Mouse (Mus musculus) c-Kit-positive CD71-negative TER-119-negative erythroid progenitor cells, embryonic 14.5 days (primary cell): ENCODE measurements around the gene Gldc.

Source experiments
- DNase-seq: peaks from one replicate; pipeline ENCODE4 v3.0.0-alpha.2; 2013; ENCODE audit warnings: low read depth

Gldc gene

DNA sequence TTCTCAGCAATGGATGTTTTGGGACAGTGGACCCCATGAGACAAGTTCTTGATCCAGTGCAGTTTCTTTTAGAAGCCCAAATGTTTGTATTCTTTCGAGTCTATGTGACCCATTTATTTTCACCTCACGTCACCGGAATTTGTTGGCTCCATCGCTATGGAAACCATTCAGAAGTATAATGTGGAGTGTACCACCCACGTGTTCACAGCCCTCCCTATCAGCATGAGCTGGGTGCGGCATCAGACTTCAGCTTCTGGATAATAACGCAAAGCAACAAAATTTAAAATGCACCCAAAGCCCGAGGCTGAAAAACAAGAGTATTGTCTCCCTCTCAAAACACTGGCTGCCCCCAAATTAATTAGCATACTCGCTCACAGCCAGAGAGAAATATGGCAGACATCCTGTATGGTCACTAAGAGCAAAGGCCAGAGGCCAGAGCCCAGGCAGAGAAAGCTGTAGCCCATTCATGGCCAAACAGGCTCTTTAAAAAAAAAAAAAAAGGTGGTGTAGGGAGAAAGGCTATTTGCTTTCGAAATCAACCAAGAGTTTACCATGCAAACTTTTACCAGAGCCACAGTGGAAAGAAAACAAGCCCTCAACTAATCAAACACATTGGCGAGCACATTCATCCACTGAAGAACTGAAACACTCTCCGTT lies 18.1 kb downstream of the Gldc start:
- DNase-seq = no peak

DNA sequence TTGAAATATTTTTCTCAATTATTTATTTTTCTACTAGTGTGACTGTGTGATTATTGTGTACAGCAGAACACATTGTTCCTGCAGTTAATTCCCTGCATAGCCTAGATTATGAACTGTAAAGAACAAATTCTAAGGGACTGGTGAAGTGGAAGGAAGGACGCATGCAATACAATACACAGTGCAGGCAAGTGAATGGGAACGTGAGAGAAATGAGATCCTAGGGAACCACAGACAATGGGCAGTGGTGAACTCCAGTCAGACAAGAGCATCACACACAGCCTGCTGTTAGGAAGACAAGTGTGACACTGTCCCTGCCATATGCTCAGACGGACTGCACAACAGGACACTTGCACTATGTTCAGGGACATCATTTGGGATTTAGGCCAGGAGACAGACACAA lies 21.5 kb downstream of the Gldc start:
- no peak for DNase-seq

DNA sequence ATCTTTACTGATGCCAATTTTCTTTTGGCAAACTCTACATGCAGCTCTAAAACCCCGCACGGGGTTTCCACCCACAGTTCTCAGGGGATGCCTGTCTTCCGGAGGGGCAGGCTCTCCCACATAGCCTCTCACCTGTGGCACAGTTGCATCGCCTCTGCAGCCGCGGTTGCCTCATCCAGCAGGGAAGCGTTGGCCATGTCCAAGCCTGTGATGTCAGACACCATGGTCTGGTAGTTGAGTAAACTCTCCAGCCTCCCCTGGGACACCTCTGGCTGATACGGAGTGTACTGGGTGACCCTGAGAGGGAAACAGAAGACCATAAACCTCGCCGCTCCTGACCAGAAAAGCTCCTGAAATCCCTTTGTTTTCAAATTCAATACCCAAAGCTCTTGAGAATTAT lies 23.9 kb downstream of the Gldc start:
- DNase-seq = no peak

DNA sequence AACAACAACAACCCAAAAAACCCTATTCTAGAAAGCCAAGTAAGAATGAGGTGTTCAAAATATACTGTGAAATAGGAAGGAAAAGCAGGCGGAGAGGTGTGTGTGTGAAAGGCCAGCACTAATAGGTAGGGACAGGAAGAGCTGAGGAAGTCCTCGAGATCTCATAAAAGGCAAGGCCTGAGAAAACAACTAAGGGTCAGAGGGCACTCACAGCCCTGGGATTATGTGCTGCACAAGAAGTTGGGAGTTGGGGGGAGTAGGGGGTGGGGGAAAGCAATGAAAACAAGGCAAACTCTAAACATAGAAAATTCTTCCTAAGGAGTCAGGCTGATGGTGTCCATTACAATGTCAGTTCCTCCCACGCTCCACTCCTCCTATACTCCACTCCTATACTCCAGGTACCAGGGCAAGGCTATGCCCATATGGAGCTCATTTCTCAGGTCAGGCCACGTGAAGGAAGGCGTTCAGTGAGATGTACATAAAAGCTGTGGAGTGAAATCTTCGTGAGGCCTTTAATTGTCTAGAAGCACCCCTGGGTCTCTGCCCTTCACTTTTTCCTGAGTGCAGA lies 25.9 kb downstream of the Gldc start:
- DNase-seq = no peak

DNA sequence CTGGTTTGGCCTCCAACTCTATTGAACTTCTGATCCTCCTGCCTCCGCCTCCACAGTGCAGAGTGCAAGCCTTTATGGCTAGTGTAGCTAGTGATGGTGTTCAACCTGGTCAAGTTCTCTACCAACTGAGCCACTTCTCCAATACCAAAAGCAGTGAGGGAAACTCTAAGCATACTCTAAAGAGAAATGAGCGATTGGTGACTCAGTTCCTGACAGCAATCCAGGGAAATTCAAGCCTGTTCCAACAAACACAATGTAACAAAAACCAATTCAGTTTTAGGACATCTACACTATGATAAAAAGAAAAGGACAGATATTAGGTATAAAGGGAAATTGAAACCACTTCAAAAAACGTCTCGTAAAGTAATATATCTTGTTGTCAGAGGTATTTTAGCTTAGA lies 27.9 kb downstream of the Gldc start:
- no peak for DNase-seq

DNA sequence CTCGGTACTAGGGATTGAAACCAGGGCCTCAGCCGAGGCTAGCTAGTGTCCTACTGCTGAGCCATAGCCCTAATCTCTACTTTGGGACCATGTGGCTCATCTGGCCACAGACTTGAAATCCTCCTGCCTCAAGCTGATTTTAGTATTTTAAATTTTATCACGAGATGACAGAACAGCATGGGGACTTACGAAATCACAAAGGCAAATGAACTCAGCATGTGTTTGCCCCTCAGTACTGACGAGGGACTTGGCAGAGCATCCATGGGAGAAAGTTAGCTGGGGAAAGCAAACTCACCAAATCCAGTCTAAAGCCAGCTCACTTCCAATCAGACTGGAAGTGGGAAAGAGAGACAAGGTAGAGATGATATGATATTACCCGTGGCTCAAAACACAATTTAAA lies 28.5 kb downstream of the Gldc start:
- DNase-seq = no peak

DNA sequence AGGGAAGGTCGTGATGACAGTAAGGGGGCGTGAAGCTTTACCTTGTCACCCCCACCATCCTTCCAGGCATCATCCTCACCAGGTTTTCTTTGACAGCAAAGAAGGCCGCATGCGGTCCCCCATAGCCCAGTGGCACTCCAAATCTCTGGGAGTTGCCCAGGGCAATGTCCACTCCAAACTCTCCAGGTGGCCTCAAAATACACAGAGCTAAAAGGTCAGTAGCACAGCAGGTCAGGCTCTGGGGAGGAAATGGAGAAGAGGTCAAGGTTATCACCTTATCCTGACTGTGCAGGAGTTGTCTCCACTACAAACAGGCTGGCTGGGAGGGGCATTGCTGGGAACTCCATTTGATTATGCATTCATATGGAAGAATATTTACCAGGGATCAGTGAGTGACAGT lies 30.1 kb downstream of the Gldc start:
- DNase-seq = no peak

DNA sequence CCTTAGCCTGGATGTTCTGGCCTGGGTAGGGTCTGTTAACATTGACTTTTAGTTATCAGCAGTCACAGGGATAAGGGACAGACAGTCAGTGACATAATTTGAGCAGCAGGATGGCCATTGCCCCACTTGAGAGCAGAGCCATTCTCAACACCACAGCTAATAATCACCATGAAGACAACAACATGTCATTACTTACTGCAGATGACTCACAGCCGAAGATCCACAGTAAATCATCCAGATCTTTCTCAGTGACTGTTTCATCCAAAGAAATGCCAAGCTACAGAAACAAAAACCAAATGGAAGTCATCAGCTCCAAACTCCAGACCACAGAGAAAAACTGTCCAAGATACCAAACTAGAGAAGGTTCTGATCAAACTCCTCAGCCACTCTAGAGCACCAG lies 38.9 kb downstream of the Gldc start:
- DNase-seq = no peak

DNA sequence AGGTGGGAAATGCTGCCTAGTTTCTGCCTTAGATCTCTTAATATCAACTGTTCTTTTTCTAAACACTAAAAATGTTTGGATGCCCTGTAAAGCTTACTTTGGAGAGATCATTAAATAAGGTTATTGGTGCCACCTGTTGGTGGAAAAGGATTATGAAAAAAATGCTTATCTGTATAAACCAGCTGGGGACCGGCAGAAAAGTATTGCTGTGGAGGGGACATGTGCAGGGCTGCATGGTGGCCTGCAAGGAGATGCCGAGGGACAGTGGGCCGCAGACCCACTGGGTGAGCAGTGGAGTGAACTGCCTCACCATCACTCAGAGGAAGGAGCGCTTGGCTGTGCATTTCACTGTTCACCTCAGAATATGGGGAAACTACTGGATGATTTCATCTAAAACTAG lies 47.1 kb downstream of the Gldc start:
- DNase-seq = peak; percentile 44

DNA sequence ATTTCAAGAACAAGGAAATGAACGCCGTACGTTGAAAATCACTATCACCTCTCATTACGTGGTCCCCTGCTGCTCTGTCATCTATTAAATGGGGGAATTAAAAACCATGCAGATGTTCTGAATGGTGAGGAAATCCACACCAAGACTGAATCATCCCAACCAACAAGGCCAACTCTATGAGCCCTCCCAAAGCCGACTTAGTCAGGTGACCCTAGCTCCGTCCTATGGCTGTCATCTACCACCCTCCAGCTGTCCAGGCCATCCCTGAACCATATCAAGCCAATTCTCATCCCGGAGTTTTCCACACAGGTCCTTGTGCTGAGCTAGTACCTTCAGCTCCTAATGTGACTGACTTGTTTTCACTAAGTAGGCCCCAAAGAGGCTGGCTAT lies 49.6 kb downstream of the Gldc start:
- DNase-seq = no peak

DNA sequence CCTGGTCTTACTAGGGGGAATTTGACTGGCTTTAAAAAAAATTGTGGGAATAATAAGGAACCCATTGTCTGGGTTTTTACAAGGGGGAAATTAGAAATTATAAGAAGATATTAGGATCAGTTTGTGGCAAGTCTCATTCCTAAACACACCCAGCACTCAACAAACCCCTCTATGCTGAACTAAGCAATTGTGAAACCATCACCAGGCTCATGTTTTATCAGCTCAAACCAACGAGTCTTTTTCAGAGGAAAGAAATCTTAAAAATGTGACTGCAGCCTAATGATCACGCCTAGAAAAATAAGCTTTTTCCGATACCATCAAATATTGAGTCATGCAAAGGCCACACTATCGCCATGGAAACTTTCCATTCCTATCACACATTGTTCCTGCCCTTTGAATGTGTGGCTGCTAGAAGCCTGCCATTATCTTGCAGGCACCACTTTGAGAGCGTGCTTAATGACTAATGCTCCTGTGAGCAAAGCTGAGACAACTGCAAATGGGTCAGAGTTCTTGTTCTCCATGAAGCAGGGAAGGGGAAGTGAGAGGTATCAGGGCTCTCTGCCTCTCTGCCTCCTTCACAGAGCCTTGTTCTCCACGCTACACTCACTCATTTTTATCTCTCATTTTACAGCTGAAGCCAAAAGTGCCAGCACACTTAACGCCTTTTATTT lies 50.1 kb downstream of the Gldc start:
- DNase-seq = no peak

DNA sequence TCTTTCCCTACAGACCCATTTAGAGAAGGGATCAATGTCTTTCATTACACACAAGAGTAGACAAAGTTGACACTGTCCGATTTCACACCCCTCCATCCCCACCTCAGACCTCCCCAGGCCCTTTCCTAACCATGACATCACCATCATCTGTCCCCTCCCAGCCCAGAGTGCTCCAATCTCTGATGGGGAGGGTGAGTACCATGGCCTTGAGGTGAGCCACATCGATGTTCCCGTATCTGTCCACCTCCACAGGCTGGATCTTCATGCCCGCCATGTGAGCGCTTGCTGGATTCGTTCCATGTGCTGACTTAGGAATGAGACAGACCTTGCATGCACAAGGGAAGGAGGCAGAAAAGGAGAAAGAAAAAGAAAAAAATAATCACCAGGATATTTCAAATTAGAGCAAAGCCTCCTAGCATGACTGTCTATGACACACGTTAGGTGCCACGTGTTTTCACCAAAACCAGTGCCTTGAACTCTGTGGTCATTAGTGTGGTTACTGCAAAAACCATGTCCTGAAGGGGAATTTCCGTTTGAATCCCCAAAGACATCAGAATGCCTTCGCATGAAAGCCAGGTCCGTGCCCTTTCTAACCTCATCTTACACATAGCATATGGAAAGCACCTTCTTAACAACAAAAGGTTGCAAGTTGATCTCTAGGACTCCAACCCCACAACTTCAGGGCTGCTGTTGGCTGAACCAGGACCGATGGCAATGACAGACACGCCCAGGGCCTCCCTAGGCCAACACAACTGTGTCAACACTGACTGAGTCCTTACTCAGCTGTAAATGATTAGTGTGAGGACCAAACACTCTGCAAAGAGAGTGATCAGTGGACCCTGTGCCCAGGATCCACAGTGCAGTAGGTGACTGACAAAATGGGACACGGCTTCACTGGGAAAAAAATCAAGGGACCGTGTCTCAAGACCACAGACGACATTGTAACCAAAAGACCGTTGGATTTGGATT lies 56.6 kb downstream of the Gldc start:
- no peak for DNase-seq

DNA sequence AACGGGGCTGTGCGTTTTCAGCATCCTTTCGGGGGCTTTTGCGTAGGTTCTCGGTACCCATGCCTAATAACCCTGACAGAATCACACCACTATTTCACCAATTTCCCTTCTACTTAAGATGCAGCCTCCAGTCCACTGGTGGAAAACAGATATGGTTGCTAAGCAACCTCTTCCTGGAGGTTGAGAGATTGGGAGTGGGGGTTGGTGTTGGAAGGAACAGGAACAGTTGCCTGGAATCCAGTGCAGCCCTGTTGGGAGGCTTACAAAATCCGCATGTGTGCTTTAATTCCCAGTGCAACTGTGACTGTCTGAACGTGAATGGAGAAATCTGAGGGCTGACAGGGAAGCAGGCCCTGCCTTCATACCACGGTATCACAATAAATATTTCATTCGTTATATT lies 57.5 kb downstream of the Gldc start:
- no peak for DNase-seq

DNA sequence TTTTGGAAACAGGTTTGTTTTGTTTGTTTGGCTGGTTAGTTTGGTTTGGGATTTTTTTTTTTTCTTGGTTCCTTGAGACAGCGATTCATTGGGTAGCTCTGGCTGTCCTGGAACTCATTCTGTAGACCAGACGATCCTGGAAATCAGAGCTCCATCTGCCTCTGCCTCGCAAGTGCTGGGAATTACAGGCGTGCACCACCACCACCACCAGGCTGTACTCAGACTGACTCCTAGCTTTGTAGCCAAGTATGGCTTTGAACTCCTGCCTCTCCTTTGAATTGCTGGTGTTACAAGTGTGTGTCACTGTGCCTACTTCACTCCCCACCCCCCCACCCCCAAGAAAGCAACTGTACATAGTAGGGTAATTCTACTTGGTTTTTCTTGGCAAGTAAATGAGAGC lies 58.0 kb downstream of the Gldc start:
- no peak for DNase-seq

DNA sequence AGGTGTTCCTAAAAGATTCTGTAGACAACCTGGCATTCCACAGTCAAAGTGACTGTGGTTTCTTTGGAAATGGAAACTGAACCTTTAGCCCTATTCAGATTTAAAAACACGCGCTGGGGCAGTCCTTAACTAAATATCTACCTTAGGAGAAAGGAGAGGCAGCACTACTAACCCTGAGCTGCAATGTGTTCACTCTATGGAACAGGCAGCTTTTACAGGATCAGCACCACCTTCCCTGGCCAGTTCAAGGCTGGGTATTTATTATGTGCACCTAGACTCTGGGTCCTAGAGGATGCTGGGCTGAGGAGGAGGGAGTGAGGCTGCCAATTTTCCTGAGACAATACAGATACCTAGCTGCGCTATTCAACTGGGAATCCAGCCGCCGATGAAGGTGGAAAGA lies 59.6 kb downstream of the Gldc start:
- DNase-seq = no peak

DNA sequence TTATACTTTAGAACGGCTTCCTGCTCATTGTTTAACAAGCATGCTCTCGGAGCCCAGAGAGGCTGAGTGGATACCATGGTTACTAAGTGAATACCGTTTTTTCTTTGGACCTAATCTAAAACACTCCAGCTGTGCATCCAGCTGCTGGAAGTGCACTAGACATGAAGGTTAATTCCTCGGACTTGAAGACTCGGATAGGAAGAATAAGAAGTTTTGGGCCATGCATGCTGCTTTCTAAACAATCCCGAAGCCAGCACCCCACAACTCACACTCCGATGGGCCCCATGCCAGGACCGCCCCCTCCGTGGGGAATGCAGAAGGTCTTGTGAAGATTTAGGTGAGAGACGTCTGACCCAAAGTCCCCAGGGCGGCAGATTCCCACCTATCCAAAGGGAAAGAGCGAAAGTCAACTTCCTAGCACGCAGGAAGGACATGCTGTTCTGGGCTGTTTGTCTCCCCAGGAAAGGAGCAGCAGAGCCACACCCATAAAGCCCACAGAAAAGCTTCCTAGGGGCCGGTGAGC lies 60.2 kb downstream of the Gldc start:
- DNase-seq = no peak

DNA sequence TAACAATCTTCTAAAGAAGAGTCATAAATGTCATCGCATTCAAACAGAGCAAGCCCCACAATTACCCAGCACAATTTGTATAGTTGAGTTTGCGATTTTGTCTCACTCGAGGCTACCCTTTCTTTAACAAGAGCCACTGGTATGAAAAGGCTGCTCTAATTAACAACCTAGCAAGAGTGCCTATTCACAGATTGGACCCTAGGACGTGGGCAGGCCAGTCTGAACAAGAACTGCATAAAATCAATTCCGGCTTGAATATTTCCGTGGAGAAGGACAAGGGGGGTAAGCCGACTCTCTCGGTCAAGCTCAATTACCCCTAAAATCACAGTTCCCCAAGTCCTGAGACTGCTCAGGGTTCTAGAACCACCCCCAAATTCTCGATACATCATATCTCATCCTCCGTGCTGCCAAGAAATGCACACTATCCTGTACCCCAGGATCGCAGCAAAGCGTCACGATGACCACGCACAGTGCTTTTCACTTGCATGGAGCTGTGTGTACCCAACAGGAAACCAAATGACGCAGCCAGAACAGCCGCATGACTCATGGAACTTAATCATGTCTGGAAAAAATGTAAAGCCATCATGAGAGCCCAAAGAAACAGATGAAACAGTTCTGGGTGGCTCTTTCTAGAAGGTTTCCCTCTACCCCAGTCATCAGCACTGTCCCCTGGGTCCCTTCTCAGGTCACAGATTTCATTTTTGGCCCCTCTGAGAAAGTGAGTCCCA lies 62.1 kb downstream of the Gldc start:
- DNase-seq = no peak

DNA sequence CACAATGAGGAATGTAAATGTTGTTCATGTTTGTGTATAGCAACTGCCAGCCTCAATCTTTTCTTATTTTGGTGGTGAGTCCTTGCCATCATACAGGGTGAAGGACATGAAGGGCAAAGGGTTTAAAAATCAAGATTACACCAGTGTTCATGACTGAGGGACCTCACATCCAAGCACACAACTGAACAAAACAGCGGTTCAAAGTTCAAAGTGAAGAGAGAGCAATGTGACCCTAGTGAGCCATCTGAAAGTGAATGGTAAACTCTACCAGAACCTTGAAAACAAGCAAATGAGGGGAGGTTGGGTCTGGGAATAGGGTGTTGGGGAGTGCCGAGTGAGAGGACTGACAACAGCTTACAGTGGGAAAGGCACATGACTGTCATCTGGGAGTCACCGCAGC lies 63.8 kb downstream of the Gldc start:
- DNase-seq = no peak

DNA sequence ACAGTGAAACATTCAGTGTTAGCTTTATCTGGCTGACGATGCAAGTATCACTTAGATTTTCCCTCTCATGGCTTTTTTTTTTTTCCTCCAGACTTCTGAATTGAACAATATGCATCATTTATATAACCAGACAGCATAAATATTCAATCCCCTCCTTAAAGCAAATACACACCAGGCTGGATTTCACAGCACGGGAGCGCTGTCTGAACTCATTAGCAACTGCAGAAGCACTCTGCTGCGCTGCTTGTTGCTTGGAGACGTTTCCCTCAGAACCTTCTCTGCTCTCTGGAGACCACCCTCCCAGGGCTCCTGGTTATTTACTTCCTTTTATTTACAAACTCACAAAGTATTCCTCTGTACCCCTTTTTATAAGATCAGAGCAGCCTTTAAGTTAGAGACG lies 66.1 kb downstream of the Gldc start:
- no peak for DNase-seq

DNA sequence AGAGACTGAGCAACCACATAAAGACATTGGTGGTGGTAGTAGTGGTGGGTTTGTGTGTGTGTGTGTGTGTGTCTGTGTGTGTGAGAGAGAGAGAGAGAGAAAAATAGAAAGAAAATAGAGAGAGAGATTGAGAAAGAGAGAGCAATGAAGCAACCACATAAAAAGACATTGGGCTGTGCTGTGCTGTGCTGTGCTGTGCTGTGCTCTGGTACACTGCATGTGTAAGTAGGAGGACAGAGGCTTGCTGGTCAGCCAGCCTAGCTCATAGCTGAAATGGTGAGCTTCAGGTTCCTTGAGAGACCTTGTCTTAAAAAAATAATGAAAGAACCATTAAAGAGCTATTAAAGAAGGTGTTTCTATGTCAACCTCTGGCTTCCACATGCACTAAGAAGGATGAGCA lies 66.6 kb downstream of the Gldc start:
- DNase-seq = no peak

DNA sequence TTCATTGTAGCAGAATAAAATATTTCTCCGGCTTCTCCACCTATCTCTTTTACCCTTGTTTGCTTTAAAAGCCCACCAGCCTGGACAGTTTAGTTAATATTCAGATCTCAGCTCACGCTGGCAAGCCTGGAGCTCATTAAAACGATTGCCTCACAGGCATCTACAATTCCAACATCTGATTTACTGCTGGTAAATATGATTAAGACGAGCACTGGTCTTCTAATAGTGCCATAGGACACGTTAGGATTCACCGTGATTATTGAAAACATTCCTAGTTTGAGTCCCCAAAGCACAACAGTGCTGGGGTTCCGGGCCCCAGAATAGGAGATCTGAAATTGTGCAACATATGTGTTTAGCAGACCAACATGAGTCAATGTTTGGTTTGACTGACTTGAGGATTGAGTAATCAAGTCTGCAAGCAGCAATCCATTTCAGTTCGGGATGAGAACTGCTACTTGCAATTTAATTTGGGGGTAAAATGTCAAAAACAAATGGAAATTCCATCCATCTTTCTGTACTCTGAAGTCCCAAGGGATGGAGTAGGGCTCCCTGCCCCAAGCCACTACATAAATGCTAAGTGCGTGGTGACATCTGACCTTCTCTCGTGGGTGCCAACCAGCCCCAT lies 67.9 kb downstream of the Gldc start:
- DNase-seq = no peak
